10 mouse cellular contexts compared by ENCODE assay signal in genomic region chr4:97880120-97881055, GRCm38 (mm10).
A peak's percentile ranks its signal among the peaks of the same experiment; 100 is the strongest.
DNase-seq lines count a peak whose midpoint lies in the region; ATAC-seq and TF ChIP-seq lines count a peak whose summit lies in the region.
"Had no signal": no experiment of that assay in that cellular context is flagged by ENCODE, and none has a peak within 500 bp of the region (broad histone marks: within the 10 kb centered on the region; RNA-seq: fewer than 3 reads in every experiment).

No protein-coding gene starts in this region.

- WGBS in neural tube, embryonic 12.5 days, result 74% methylated on average over 9 of the region's 9 CpGs
- 73% methylated on average over 9 of the region's 9 CpGs for WGBS in neural tube, embryonic 15.5 days
- 80% methylated on average over 9 of the region's 9 CpGs for WGBS in kidney, postnatal 0 days
- WGBS in midbrain, postnatal 0 days, result 71% methylated on average over 9 of the region's 9 CpGs

- ATAC-seq in neural tube, embryonic 12.5 days (ENCODE audit: low FRiP score, low read depth), result 0 out of 2 replicates have a peak, but pooled peaks have one; percentile 29
- ATAC-seq in neural tube, embryonic 15.5 days (ENCODE audit: low FRiP score), result no peak
- peak; percentile 17; the same call in 1 of the 2 replicates for ATAC-seq in erythroid progenitor cell, adult 5-6 weeks (replicated peaks; ENCODE audit: low FRiP score, poor library complexity, severe bottlenecking)
- peak; percentile 63 for ATAC-seq in kidney, postnatal 0 days (replicated peaks; ENCODE audit: low FRiP score, low read depth)
- no peak; the same call in 1 of the 2 replicates for ATAC-seq in midbrain, postnatal 0 days (ENCODE audit: low FRiP score)

- H3K36me3 ChIP-seq in neural tube, embryonic 12.5 days, result no peaks in the 10 kb centered on the region
- no peaks in the 10 kb centered on the region for H3K36me3 ChIP-seq in neural tube, embryonic 15.5 days
- H3K36me3 ChIP-seq in kidney, postnatal 0 days (ENCODE audit: insufficient read depth, low read length), result no peaks in the 10 kb centered on the region
- no peaks in the 10 kb centered on the region for H3K36me3 ChIP-seq in midbrain, postnatal 0 days (ENCODE audit: insufficient read depth, low read length)
- H3K36me3 ChIP-seq: embryonic facial prominence, embryonic 13.5 days; heart, embryonic 12.5 days had no signal

- no peaks in the 10 kb centered on the region for H3K9me3 ChIP-seq in neural tube, embryonic 12.5 days
- no peaks in the 10 kb centered on the region for H3K9me3 ChIP-seq in neural tube, embryonic 15.5 days (replicated peaks)
- no peaks in the 10 kb centered on the region for H3K9me3 ChIP-seq in kidney, postnatal 0 days (replicated peaks; ENCODE audit: low read length)
- H3K9me3 ChIP-seq in midbrain, postnatal 0 days (ENCODE audit: low read length), result no peaks in the 10 kb centered on the region
- H3K9me3 ChIP-seq: embryonic facial prominence, embryonic 13.5 days; heart, embryonic 12.5 days had no signal

- no peak for TF ChIP-seq CTCF in kidney, postnatal 0 days (IDR thresholded peaks at IDR 0.05; ENCODE audit: low read depth)
- no peak for TF ChIP-seq CTCF in midbrain, postnatal 0 days (IDR thresholded peaks at IDR 0.05)

- peaks cover 12% of the 10 kb centered on the region; the same call in 1 of the 2 replicates for H3K4me1 ChIP-seq in neural tube, embryonic 12.5 days
- peaks cover 8% of the 10 kb centered on the region; the same call in 1 of the 2 replicates for H3K4me1 ChIP-seq in neural tube, embryonic 15.5 days
- no peaks in the 10 kb centered on the region for H3K4me1 ChIP-seq in kidney, postnatal 0 days (replicated peaks; ENCODE audit: insufficient read depth, low read length)
- H3K4me1 ChIP-seq in midbrain, postnatal 0 days (ENCODE audit: insufficient read depth, low read length), result no peaks in the 10 kb centered on the region

- no peak overlapping the region for H3K4me3 ChIP-seq in neural tube, embryonic 12.5 days
- no peak overlapping the region for H3K4me3 ChIP-seq in neural tube, embryonic 15.5 days (replicated peaks)
- no peak overlapping the region for H3K4me3 ChIP-seq in kidney, postnatal 0 days (replicated peaks; ENCODE audit: low read depth, low read length)
- H3K4me3 ChIP-seq in midbrain, postnatal 0 days (ENCODE audit: low read depth, low read length), result no peak overlapping the region
- H3K4me3 ChIP-seq: embryonic facial prominence, embryonic 13.5 days; heart, embryonic 12.5 days had no signal

- H3K27ac ChIP-seq in neural tube, embryonic 12.5 days, result no peak overlapping the region
- no peak overlapping the region for H3K27ac ChIP-seq in neural tube, embryonic 15.5 days (replicated peaks)
- peak overlapping the region; percentile 47; the same call in 1 of the 2 replicates for H3K27ac ChIP-seq in kidney, postnatal 0 days
- no peak overlapping the region for H3K27ac ChIP-seq in midbrain, postnatal 0 days (ENCODE audit: low read depth, low read length)
- H3K27ac ChIP-seq: embryonic facial prominence, embryonic 13.5 days had no signal

- no peak overlapping the region for H3K4me2 ChIP-seq in neural tube, embryonic 12.5 days (replicated peaks)
- H3K4me2 ChIP-seq in neural tube, embryonic 15.5 days, result no peak overlapping the region
- no peak overlapping the region for H3K4me2 ChIP-seq in kidney, postnatal 0 days (ENCODE audit: low read length)
- H3K4me2 ChIP-seq in midbrain, postnatal 0 days (ENCODE audit: low read depth, low read length, poor library complexity, severe bottlenecking), result no peak overlapping the region
- H3K4me2 ChIP-seq: embryonic facial prominence, embryonic 13.5 days; heart, embryonic 12.5 days had no signal

- H3K27me3 ChIP-seq in neural tube, embryonic 12.5 days (replicated peaks), result no peaks in the 10 kb centered on the region
- no peaks in the 10 kb centered on the region for H3K27me3 ChIP-seq in neural tube, embryonic 15.5 days (replicated peaks)
- no peaks in the 10 kb centered on the region for H3K27me3 ChIP-seq in kidney, postnatal 0 days (ENCODE audit: insufficient read depth, low read length)
- H3K27me3 ChIP-seq in midbrain, postnatal 0 days (ENCODE audit: insufficient read depth, low read length), result no peaks in the 10 kb centered on the region
- H3K27me3 ChIP-seq: embryonic facial prominence, embryonic 13.5 days; heart, embryonic 12.5 days had no signal

- no peak for DNase-seq in kidney, postnatal 0 days (ENCODE audit: low spot score)
- peak; percentile 55 for DNase-seq in midbrain, postnatal 0 days (ENCODE audit: low spot score)
- no peak for DNase-seq in adrenal gland, postnatal 25 days
- no peak for DNase-seq in adrenal gland, adult 8-10 months
- no peak for DNase-seq in heart, postnatal 4 days

- H3K9ac ChIP-seq in neural tube, embryonic 12.5 days, result no peak overlapping the region
- H3K9ac ChIP-seq in neural tube, embryonic 15.5 days (replicated peaks), result no peak overlapping the region
- H3K9ac ChIP-seq in kidney, postnatal 0 days (ENCODE audit: low read depth, low read length), result no peak overlapping the region
- no peak overlapping the region for H3K9ac ChIP-seq in midbrain, postnatal 0 days (replicated peaks; ENCODE audit: low read length, poor library complexity, severe bottlenecking)
- H3K9ac ChIP-seq: embryonic facial prominence, embryonic 13.5 days; heart, embryonic 12.5 days had no signal

Comparison
In these comparisons a context has a peak if more than half of its experiments do, and no peak if none do; other contexts are left out.
1. ATAC-seq: peak in neural tube, embryonic 12.5 days (single experiment), erythroid progenitor cell, adult 5-6 weeks (single experiment) and kidney, postnatal 0 days (single experiment); none in neural tube, embryonic 15.5 days (single experiment) and midbrain, postnatal 0 days (single experiment).